Mouse (Mus musculus): ENCODE data around the gene Gjd2. TPM values are rescaled to one million over a fixed set of nuclear protein-coding genes. Genes with fewer than 3 reads are reported as not detected.

Gjd2 gene
- polyA plus RNA-seq, 1 experiment from 2014 or later = not detected

DNA sequence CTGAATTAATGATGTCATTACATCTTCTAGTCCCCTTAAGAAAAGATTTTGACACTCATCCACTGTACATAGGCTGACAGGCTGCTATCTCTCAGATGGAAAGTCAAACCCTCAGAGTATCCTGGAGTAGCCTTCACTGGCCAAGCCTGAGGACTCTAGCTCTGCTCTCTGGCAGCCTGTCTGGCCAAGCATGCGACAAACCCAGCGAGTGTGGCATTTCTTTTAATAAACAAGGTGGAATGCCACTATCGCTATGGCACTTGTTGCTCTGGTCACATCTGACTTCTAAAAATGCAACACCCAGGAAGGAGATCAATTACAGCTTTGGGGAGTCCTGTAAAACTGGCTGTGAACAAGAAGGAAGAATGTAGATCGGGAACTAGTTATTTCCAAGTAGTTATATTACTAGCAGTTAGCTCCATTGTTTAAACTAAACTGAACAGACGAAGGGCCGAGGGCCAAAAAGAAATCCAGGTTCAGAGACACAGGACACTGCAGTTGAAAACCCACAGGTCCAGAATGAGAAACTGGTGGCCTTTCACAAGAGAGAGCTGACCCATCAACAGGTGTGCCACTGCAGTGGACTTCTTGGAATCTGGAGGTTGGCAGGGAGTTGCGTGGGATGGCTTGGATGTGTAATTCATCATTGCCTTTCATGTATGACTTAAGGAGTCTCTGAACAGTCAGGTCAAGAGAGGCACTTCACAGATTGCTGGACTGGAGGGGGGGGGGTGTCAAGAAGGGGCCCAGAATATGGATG, 37.9 kb upstream of the Gjd2 start:
- Histone ChIP-seq H3K4me1 (ENCODE audit: control insufficient read depth, low read depth, low read length) (no peaks in the 10 kb centered on the region), H3K27me3 (ENCODE audit: control insufficient read depth, insufficient read depth, low read depth, low read length) (no peaks in the 10 kb centered on the region), H3K4me3 (ENCODE audit: low read depth, low read length) (no peak overlapping the region), H3K36me3 (ENCODE audit: control insufficient read depth, insufficient read depth) (no peaks in the 10 kb centered on the region), H3K9me3 (replicated peaks; ENCODE audit: control insufficient read depth, low read length) (no peaks in the 10 kb centered on the region), H3K27ac (ENCODE audit: low read length) (no peak overlapping the region), H3K9ac (ENCODE audit: low read depth, low read length) (no peak overlapping the region), H3K4me2 (ENCODE audit: low read depth, low read length) (no peak overlapping the region)
- ATAC-seq (ENCODE audit: low read depth) = no peak
- 79% methylated on average over 7 of the region's 7 CpGs for WGBS (ENCODE audit: insufficient replicate concordance)

DNA sequence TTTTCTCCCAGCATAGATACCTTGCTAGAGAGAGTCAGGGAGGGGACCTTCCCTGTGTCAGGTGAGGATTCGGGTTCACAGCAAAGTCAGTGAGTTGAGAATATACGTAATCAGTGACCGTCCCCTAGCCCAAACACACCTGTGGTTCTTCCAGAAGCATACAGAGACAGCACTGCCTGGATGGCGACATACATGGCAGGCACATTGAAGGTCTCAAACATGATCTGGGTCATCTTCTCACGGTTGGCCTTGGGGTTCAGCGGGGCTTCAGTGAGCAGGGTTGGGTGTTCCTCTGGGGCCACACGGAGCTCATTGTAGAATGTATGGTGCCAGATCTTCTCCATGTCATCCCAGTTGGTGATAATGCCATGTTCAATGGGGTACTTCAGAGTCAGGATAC, 36.7 kb upstream of the Gjd2 start:
- H3K27me3 ChIP-seq (ENCODE audit: control insufficient read depth, insufficient read depth, low read depth, low read length) = no peaks in the 10 kb centered on the region
- H3K4me2 ChIP-seq (ENCODE audit: low read depth, low read length) = no peak overlapping the region
- H3K4me1 ChIP-seq (ENCODE audit: control insufficient read depth, low read depth, low read length) = no peaks in the 10 kb centered on the region
- H3K27ac ChIP-seq (ENCODE audit: low read length) = no peak overlapping the region
- no peaks in the 10 kb centered on the region for H3K36me3 ChIP-seq (ENCODE audit: control insufficient read depth, insufficient read depth)
- WGBS (ENCODE audit: insufficient replicate concordance) = 69% methylated on average over 7 of the region's 7 CpGs
- H3K9me3 ChIP-seq (replicated peaks; ENCODE audit: control insufficient read depth, low read length) = no peaks in the 10 kb centered on the region
- no peak for ATAC-seq (ENCODE audit: low read depth)
- H3K4me3 ChIP-seq (ENCODE audit: low read depth, low read length) = no peak overlapping the region
- no peak overlapping the region for H3K9ac ChIP-seq (ENCODE audit: low read depth, low read length)

DNA sequence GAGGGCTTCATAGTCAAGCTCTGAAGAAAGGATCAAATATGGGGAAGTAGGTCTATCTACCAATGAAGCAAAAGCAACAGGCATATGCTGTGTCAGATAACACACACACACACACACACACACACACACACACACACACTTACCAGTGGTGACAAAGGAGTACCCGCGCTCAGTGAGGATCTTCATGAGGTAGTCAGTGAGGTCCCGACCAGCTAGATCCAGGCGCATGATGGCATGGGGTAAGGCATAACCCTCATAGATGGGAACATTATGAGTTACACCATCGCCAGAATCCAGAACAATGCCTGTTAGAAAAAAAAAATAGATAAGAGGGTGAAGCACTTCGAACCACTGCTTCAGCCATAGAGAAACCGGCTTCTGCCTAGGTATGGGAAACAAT, 36.0 kb upstream of the Gjd2 start:
- no peaks in the 10 kb centered on the region for H3K9me3 ChIP-seq (replicated peaks; ENCODE audit: control insufficient read depth, low read length)
- H3K4me2 ChIP-seq (ENCODE audit: low read depth, low read length) = no peak overlapping the region
- no peaks in the 10 kb centered on the region for H3K4me1 ChIP-seq (ENCODE audit: control insufficient read depth, low read depth, low read length)
- H3K4me3 ChIP-seq (ENCODE audit: low read depth, low read length) = no peak overlapping the region
- 72% methylated on average over 7 of the region's 7 CpGs for WGBS (ENCODE audit: insufficient replicate concordance)
- no peak for ATAC-seq (ENCODE audit: low read depth)
- H3K9ac ChIP-seq (ENCODE audit: low read depth, low read length) = no peak overlapping the region
- no peaks in the 10 kb centered on the region for H3K27me3 ChIP-seq (ENCODE audit: control insufficient read depth, insufficient read depth, low read depth, low read length)
- H3K27ac ChIP-seq (ENCODE audit: low read length) = no peak overlapping the region
- H3K36me3 ChIP-seq (ENCODE audit: control insufficient read depth, insufficient read depth) = no peaks in the 10 kb centered on the region

DNA sequence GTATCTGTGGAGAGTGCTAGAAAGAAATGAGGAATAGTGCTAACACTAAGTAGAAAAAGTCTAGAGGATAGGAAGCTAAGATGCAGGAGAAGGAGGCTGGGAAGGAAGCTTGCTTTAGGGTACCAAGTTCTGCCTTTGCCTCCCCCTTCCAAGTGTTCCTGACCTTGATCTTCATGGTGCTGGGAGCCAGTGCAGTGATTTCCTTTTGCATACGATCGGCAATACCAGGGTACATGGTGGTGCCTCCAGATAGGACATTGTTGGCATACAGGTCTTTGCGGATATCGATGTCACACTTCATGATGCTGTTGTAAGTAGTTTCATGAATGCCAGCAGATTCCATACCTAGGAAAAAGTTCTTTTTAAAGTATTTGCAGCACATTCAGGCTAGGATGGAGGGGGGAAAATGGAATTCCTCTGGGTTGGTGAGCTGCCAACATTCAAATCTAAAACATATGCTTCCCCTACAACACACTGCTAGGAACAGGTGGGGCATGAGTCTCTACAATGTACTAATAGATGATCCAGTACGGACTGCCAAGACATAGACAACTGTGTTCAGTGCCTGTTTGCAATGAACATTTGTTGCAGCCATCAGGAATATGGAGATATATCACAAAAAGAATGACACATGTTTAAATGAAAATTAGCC, 34.7 kb upstream of the Gjd2 start:
- Histone ChIP-seq H3K4me3 (ENCODE audit: low read depth, low read length) (no peak overlapping the region), H3K4me2 (ENCODE audit: low read depth, low read length) (no peak overlapping the region), H3K36me3 (ENCODE audit: control insufficient read depth, insufficient read depth) (no peaks in the 10 kb centered on the region), H3K9ac (ENCODE audit: low read depth, low read length) (no peak overlapping the region), H3K27ac (ENCODE audit: low read length) (no peak overlapping the region), H3K9me3 (replicated peaks; ENCODE audit: control insufficient read depth, low read length) (no peaks in the 10 kb centered on the region), H3K4me1 (ENCODE audit: control insufficient read depth, low read depth, low read length) (no peaks in the 10 kb centered on the region), H3K27me3 (ENCODE audit: control insufficient read depth, insufficient read depth, low read depth, low read length) (no peaks in the 10 kb centered on the region)
- WGBS (ENCODE audit: insufficient replicate concordance) = 73% methylated on average over 5 of the region's 5 CpGs
- no peak for ATAC-seq (ENCODE audit: low read depth)

DNA sequence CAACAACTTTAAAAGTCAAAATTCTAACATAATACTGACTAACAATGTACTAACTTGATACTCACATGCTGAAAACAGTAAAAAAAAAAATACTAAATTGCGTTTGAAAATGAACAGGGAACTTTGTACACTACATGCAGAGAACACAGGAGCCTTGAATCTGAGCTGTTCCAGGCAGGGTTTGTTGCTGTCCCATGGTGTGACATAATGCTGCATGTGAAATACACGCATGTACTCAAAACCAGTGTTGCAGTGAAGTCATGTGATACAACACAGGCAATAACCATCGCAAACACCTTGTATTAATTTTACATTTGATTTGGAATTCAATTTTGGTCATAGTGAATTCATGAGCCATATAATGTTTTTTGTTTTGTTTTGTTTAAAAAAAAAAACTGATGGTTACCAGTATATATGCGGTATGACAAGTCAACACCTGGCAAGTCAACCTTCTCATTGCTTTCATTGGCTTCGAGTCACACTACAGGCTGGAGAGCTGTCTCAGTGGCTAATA, 32.8 kb upstream of the Gjd2 start:
- no peak for ATAC-seq (ENCODE audit: low read depth)
- no peaks in the 10 kb centered on the region for H3K4me1 ChIP-seq (ENCODE audit: control insufficient read depth, low read depth, low read length)
- H3K4me2 ChIP-seq (ENCODE audit: low read depth, low read length) = no peak overlapping the region
- no peak overlapping the region for H3K27ac ChIP-seq (ENCODE audit: low read length)
- no peaks in the 10 kb centered on the region for H3K36me3 ChIP-seq (ENCODE audit: control insufficient read depth, insufficient read depth)
- 68% methylated on average over 5 of the region's 5 CpGs for WGBS (ENCODE audit: insufficient replicate concordance)
- H3K9me3 ChIP-seq (replicated peaks; ENCODE audit: control insufficient read depth, low read length) = no peaks in the 10 kb centered on the region
- no peaks in the 10 kb centered on the region for H3K27me3 ChIP-seq (ENCODE audit: control insufficient read depth, insufficient read depth, low read depth, low read length)
- H3K4me3 ChIP-seq (ENCODE audit: low read depth, low read length) = no peak overlapping the region
- no peak overlapping the region for H3K9ac ChIP-seq (ENCODE audit: low read depth, low read length)

DNA sequence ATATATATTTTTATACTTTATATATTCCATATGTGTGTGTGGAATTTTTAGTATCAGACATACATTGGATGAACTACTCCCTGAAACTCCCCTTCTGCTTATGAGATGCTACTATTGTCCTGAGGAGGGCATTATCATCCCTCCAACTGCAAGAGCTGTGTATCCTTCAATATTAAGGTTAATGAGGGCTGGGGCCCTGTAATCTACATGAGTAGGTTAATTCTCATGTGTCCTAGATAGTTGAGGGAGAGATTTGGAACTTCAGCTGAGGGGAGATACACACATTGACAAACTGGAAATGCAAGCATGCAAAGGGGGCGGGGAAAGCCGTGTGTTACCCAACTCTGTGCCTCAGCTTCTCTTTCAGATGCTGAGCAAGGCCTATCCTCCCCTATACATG, 24.5 kb upstream of the Gjd2 start:
- H3K4me1 ChIP-seq (ENCODE audit: control insufficient read depth, low read depth, low read length) = no peaks in the 10 kb centered on the region
- ATAC-seq (ENCODE audit: low read depth) = no peak
- no peaks in the 10 kb centered on the region for H3K27me3 ChIP-seq (ENCODE audit: control insufficient read depth, insufficient read depth, low read depth, low read length)
- H3K9ac ChIP-seq (ENCODE audit: low read depth, low read length) = no peak overlapping the region
- H3K4me2 ChIP-seq (ENCODE audit: low read depth, low read length) = no peak overlapping the region
- H3K27ac ChIP-seq (ENCODE audit: low read length) = no peak overlapping the region
- H3K4me3 ChIP-seq (ENCODE audit: low read depth, low read length) = no peak overlapping the region
- 57% methylated on average over 2 of the region's 2 CpGs for WGBS (ENCODE audit: insufficient replicate concordance)
- no peaks in the 10 kb centered on the region for H3K36me3 ChIP-seq (ENCODE audit: control insufficient read depth, insufficient read depth)
- H3K9me3 ChIP-seq (replicated peaks; ENCODE audit: control insufficient read depth, low read length) = no peaks in the 10 kb centered on the region

DNA sequence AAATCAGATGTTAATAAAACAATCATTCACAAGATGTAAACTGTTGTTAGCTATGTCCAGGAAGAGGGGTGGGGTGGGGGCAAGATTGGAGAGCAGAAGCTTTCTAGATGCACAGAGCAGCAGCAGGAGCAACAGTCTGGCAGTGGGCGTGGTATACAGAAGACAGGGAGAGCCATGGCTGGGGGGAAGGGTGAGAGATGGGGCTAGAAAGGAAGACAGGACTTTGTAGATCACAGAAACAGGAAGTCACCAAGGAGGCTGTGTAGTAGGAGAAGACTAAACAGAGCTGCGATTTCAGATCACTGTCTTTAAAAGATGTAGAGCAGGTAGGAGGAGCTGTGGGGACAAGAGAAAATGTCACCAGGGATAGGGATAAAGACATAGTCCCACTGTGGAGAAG, 18.8 kb upstream of the Gjd2 start:
- no peak overlapping the region for H3K4me2 ChIP-seq (ENCODE audit: low read depth, low read length)
- H3K4me1 ChIP-seq (ENCODE audit: control insufficient read depth, low read depth, low read length) = no peaks in the 10 kb centered on the region
- no peak overlapping the region for H3K4me3 ChIP-seq (ENCODE audit: low read depth, low read length)
- no peaks in the 10 kb centered on the region for H3K9me3 ChIP-seq (replicated peaks; ENCODE audit: control insufficient read depth, low read length)
- no peaks in the 10 kb centered on the region for H3K27me3 ChIP-seq (ENCODE audit: control insufficient read depth, insufficient read depth, low read depth, low read length)
- no peak overlapping the region for H3K9ac ChIP-seq (ENCODE audit: low read depth, low read length)
- no peak for ATAC-seq (ENCODE audit: low read depth)
- no peak overlapping the region for H3K27ac ChIP-seq (ENCODE audit: low read length)
- no peaks in the 10 kb centered on the region for H3K36me3 ChIP-seq (ENCODE audit: control insufficient read depth, insufficient read depth)
- WGBS (ENCODE audit: insufficient replicate concordance) = 10% methylated on average over 2 of the region's 2 CpGs

DNA sequence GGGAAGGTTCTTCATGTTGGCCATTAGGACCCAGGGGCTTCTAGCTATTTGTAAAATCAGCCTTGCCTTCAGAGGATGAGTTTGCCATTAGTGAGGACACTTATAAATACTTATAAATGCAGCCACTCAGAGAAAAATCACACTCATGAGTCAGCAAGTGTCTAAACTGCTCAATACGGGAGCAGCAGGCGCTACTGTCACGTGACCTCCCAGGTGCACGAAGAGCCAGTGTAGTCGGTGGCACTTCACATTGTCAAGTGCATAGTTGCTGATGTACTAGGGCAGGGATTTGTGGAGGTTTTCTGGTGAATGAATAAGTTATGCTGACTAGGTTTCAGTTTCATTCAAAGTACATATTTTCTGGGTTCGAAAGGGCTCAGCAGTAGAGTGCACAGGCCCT, 10.0 kb upstream of the Gjd2 start:
- 76% methylated on average over 6 of the region's 6 CpGs for WGBS (ENCODE audit: insufficient replicate concordance)
- H3K4me2 ChIP-seq (ENCODE audit: low read depth, low read length) = no peak overlapping the region

DNA sequence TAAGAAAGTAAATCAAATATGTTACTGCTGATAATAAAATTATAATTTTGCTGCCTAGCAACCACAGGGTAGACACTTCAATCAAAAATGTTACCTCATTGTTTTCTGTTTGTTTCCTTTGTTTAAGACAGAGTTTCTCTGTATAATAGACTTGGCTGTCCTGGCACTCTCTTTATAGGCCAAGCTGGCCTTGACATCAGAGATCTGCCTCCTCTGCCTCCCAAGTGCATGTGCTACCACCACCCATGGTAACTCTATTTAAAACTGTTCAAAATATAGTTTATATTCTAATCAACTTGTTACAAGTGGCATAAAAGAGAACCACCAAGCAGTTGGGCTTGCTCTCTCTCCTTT, 6.8 kb upstream of the Gjd2 start:
- no peaks in the 10 kb centered on the region for H3K27me3 ChIP-seq (ENCODE audit: control insufficient read depth, insufficient read depth, low read depth, low read length)
- ATAC-seq (ENCODE audit: low read depth) = no peak
- H3K4me3 ChIP-seq (ENCODE audit: low read depth, low read length) = no peak overlapping the region
- H3K4me1 ChIP-seq (ENCODE audit: control insufficient read depth, low read depth, low read length) = no peaks in the 10 kb centered on the region
- H3K36me3 ChIP-seq (ENCODE audit: control insufficient read depth, insufficient read depth) = no peaks in the 10 kb centered on the region
- H3K9ac ChIP-seq (ENCODE audit: low read depth, low read length) = no peak overlapping the region
- no peak overlapping the region for H3K4me2 ChIP-seq (ENCODE audit: low read depth, low read length)
- no peak overlapping the region for H3K27ac ChIP-seq (ENCODE audit: low read length)
- no peaks in the 10 kb centered on the region for H3K9me3 ChIP-seq (replicated peaks; ENCODE audit: control insufficient read depth, low read length)

More for the DNA sequence above, 10.0 kb upstream of the Gjd2 start:
- Histone ChIP-seq H3K27ac (ENCODE audit: low read length) (no peak overlapping the region), H3K9ac (ENCODE audit: low read depth, low read length) (no peak overlapping the region), H3K36me3 (ENCODE audit: control insufficient read depth, insufficient read depth) (no peaks in the 10 kb centered on the region), H3K9me3 (replicated peaks; ENCODE audit: control insufficient read depth, low read length) (no peaks in the 10 kb centered on the region), H3K27me3 (ENCODE audit: control insufficient read depth, insufficient read depth, low read depth, low read length) (no peaks in the 10 kb centered on the region), H3K4me1 (ENCODE audit: control insufficient read depth, low read depth, low read length) (no peaks in the 10 kb centered on the region), H3K4me3 (ENCODE audit: low read depth, low read length) (no peak overlapping the region)
- ATAC-seq (ENCODE audit: low read depth) = no peak
